Mouse (Mus musculus) neural tube, embryonic 10.5 days (tissue): ENCODE measurements around the gene C2cd4c.

Experiments
- DNase-seq: peaks from one replicate; pipeline ENCODE4 v3.0.0-alpha.2; 2017; ENCODE audit warnings: low spot score; ENCODE audit errors: extremely low spot score

Gene C2cd4c

DNA sequence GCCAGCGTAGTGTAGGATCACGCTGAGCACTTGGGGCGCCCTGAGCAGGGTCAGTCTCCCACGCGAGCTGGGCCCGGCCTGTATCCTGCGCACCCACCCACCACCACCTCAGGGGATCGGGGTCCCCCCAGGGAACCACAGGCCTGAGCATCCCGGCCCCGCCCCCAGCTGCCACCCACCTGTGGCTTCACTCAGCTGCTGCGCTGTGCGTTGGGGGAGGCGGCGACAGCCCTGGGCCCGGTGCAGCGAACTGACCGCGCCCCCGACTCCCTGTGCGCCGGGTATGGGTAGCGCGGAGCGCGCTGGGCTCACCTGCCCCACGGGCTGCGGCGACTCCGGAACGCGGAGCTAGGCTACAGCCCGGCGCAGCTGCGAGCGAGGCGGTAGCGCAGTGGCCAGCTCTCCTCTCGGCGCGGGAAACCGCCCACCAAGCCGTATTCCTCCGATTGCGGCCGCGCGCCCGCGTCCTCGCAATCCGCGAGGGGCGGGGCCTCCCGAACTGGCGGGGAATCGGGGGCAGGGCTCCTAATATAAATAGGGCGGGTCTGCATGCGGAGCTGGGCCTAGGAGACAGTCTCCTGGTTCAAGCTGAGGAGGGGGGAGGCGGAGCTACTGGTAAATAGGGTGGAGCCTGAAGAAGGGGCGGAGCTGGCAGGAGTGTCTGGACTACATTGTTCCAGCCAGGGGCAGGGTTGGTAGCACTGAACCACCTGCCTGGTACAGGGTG is at the start of gene C2cd4c:
Gene C2cd4c (minus strand): TSS at position 448 of the 727 bp plus-strand sequence.
- DNase-seq = peak; percentile 73

DNA sequence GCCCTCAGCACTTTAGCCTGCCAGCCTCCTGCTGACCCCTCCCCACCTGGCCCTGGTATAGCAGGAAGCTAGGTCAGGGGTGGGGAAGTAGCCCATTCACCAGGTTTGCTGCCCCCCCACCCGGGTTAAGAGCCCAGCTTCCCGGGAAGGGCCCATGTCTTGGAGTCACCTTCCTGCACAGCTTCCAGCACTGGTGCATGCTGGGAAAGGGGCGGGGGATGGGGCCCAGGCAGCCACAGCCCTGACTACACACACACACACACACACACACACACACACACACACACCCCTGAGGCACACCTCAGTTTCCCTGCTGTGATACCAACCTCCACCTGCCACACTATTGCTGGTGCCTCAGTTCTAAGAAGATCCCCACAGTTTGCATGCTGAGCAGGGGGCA is 48.0 kb upstream of the C2cd4c start:
- DNase-seq = no peak

DNA sequence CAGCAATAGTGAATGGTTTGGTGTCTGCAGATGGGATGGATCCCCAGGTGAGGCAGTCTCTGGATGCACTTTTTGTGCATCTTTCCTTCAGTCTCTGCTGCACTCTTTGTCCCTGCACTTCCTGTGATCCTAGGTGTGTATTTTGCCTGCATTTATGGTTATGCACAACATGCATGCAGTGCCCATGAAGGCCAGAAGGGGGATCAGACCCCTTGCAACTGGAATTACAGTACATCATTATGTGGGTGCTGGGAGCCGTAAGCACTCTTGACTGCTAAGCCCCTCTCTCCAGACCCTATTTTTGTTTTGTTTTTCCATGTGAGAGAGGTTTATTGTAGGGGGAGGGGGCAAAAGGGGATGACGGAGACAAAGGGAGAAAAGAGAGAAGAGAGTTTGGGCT is 46.5 kb upstream of the C2cd4c start:
- DNase-seq = no peak

DNA sequence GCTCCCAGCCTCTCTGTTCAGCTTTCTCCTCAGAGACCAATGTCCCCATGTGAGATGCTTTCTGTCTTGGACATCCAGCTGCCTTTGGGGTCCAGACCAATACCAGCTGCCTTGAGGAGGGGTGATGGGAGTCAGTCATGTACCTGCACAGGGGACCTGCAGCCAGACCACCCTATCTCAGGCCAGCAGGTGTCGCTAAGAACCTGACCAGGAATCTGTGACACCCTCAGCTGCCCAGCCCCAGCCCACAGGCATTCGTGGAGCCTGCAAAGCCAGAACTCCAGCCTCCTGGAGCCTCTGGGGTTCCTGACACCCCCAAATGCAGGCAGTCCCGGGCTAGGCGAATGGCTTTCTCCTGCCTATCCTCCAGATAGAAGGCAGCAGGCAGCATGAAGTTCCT is 45.0 kb upstream of the C2cd4c start:
- no peak for DNase-seq

DNA sequence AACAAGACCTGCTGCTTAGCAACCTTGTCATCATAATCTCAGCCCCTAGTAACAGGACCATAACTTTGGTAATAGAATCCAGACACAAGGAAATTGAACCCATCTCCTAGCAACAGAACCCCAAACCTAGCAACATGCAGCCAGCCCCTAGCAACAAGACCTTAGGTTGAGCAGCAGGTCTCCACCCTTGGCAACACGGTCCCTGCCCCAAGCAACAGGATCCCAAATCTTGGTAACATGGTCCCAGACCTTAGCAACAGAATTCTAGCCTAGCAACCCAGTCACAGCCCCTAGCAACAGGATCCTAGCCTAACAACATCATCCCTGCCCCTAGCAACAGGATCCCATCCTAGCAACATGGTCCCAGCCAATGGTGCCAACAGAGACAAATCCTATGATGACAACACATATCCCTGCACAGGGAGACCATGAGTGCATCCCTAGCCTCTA is 41.1 kb upstream of the C2cd4c start:
- peak; percentile 29 for DNase-seq

DNA sequence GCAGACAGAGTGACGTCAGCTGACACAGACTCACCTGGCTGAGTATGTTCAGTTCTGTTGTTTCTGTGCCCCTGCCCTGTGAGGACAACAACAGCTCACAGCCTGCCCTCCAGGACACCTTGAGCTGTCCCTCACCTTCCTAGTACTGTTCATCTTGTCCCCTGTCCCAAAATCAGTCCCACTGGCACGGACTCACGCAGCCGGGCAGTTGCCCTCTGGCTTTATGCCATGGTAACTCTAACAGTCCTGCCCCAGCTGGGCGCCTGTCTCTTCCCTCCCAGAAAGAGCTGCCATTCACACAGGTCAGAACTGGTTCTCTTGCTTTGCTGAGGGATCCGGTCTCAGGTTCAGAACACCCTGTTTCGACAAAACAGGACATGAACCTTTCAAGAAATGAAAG is 39.0 kb upstream of the C2cd4c start:
- DNase-seq = no peak

DNA sequence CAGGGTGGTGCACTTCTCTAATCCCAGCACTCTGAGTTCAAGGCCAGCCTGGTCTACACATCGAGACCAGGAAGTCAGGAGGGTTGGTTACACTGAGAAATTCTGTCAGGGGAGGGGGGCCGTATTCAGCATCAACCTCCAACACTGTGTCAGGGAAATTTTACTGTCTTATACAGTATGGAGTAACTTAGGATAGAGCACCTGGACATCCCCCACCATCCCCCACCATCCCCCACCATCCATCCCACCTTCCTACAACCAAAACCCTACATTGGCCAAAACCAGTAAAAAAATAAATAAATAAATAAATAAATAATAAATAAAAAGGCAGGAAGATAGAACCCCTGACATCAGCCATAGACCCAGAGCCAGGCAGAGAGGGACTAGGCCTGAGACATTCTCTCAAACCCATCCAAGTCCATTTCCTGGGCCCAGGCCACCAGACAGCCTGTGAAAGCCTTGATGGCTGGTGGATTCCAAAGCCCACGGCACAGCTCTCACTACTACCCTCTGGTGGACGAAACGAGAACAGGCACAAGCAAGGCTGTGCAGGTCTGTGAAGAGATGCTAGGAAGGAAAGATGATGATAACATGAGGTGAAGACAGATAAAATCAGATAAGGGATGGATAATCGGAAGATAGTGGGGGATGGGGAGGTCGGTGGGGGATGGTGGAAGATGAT is 35.4 kb upstream of the C2cd4c start:
- DNase-seq = peak; percentile 73

DNA sequence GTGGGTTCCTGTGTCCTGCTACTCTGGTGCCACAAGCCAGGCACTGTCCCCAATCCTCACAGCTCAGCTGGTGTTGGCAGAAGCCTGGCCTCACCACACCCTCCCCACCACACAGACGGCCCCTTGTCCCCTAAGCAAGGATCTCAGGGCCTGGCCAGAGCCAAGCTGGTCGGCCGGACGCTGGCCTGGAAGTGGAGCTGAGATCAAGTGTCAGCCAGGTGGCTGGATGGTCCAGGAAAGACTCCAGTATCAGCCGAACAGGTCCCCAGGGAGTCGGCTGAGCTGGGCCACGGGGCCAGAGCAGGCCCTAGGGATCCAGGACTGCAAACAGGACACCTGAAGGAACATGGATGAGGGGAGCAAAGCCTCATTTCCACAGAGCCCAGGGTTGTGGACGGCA is 31.9 kb upstream of the C2cd4c start, which contains the start of gene Odf3l2:
Gene Odf3l2 (minus strand): TSS at position 28 of the 400 bp plus-strand sequence.
- DNase-seq = no peak

DNA sequence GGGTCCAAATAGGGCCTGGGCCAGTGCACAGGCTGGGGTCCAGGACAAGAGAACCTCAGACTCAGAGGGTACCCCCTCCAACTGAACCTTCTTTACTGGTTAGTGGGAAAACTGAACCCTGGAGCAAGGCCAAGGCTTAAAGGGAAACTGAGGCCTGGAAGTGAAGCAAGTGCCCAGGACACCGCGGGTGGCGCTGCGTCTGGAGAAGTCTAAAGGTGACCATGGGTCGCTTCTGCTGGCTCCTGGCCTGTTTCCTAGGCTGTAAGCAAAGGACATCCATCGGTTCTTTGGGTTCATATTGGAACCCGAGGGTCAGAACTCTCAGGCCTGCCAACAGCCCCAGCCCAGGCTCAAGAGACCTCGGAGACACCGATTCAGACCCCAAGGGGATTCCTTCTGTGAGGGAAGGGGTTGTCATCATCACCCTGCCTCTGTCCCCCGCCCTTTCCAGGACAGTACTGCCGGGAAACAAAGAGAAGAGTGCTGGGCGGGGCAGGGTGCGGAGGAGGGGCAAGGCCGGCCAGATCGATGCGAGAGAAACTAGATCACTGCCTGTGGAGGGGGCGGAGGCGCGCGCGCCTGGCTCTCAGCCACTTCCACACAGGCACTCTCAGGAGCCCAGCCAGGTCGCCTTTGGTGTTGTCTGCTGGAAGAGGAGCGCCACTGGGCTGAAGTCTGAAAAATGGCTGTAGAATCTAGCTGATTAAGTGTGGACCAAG is 24.8 kb upstream of the C2cd4c start:
- peak; percentile 70 for DNase-seq

DNA sequence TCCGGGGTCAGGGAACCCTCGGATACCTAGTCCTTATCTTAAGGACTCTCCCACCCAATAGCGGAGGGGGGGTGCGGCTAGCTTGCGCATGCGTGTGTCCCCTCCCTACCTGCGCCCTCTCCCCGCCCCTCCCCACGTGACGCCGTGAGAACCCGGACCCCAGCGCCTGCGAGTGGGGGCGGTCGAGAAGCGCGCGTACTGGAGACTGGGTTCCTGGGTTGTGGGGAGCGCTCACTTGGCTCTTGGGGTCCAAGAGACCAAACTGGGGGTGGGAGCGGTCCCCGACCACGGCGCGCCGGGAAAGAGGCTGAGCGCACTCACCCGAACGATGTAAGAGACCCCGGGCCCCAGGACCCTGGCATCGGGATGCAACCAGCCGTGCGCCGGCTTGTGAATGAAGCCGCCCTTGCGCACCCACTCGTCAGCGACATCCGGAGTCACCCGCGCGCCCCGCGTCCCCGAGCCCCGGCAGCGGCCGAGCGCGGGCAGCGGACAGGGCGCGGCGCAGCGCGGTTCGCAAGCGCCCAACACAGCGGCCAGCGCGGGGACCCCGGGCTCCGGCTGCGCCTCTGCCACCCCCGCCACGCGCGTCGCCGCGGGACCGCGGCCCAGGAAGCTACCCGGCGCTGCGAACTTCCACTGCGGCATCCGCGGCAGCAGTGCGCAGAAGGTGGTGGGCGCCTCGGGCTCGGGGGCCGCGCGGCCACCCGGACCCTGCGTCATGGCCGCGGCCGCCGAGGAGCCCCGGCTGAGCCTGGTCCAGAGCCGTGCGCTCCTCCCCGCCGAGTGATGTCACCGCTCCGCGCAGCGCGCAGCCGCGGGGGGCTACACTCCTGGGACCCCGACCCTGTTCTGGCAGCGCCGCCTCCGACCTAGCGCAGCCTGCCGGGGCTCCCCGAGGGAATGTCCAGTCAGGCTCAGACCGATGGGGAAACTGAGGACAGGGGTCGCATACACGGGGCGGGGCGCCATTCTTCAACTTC is 23.6 kb upstream of the C2cd4c start, which contains the start of gene Shc2:
Gene Shc2 (minus strand): TSS at position 791 of the 983 bp plus-strand sequence.
- DNase-seq = peak; percentile 75

DNA sequence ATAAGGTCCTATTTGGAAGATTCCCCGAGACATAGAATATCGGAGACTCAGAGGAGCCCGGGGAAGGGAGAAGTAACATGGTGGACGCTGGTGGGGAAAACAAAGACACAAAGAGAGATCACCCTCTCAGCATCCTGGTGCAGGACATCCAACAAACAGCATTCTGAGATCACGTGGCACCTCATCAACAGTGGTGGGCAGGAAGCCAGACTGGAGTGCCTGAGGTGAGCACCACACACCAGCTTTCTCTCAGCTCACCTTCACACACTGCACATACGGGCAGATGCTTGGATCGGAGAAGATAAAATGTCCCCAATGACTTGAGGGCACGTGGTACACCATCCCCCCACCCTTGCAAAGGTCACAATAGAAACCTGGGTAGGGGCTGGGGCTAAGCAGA is 22.5 kb upstream of the C2cd4c start:
- no peak for DNase-seq

DNA sequence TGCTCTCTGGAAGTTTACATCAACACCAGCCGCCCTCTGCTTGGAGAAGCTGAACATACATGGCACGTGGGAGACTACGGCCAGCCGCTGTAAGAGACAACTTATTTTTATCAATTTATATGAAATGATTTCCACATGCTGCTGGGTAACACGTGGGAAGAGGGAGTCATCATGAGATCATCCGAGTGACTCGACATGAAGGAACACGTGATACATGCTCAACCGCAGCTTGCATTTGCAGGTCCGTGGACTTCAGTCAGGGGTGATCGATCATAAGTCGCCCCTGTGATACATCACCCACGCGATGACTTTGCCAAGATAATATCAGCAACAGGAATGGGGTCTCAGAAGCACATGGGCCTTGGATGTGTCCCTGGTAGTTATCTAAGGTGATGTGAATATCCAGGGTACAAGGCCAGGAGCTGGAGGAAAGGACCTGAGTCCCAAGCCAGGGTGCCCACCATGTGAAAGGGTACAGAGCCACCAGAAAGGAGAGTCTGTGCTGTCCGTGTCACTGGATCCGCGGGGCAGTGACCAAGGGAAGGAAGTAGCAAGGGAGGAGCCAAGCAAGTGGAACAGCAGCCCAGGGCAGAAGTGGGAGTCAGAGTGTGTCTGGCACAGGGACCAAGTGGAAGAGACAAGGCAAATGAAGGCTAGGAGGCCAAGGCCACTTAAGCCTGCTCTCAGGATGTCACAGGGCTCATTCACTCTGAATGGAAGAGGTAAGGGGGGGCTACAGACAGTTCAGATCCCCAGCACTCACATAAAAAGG is 19.4 kb upstream of the C2cd4c start:
- DNase-seq = no peak

DNA sequence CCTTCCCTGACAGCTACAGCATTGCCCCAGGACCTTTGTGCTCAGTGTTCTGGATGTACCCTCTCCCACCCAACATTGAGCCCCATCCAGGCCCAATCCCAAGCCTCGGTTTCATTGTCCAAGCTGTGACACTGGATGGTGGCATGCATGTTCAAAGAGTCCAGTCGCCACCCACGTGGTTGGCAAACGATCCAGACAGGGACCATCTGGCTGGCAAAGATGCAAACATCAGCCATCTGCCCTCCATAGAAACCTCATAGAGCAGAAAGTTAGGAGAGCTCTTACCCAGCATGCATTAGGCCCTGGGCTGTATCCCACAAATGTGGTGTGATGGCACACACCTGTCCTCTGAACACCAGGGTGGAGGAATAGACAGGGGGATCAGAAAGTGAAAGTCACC is 17.6 kb upstream of the C2cd4c start:
- DNase-seq = no peak

DNA sequence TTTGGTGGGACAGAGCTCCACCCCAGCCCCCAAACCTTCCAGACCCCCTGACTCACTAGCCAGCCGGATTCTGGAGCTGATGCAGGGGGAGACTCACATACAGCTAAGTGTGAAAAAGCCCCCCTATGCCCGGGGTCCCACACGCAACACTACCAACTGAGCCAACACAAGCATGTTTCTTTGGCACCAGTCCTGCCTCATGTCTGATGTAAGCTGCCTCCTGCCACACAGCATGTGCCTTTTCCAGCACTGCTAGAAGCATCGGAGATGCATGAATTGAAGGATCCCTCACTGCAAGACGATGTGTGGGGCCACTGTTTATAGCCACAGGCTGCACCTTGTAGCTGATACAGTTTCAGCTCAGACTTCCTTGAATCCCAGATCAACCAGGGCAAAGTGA is 14.6 kb upstream of the C2cd4c start:
- no peak for DNase-seq

DNA sequence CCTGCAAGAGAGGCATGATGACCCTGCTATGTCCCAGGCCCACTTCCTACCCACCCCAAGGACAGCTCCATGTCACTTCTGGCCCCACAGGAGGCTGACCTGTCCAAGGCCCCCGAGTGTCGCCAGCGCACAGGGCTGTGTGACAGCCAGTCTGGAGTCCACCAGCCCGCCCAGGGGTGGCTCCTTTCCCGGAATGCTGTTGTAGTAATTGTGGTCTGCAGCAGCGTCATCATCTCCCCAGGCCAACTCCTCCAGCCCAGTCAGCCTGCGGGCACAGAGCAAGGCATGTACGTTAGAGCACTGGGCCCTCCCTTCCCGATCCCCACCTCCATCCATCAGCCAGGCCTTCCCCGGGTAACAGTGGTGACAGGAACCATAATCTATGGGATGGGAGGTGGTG is 12.3 kb upstream of the C2cd4c start:
- DNase-seq = no peak

DNA sequence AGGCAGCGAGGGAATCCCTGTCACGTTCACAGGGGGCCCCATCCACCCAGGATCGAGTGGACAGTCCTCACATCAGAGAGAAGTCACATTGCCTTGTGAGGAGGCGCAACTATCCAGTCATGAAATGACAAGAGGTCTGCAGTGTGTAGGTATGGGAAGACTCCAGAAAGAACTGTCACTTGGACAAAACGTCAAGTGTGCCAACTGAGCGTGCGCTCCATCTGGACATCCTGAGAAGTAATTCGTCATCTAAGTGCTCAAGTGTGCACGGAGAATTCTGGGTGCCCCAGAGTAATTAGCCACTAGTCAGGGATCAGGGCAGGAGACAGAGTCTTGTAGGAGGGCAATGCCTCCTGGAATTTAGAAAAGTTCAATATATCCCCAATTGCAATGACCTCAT is 11.6 kb upstream of the C2cd4c start:
- no peak for DNase-seq

DNA sequence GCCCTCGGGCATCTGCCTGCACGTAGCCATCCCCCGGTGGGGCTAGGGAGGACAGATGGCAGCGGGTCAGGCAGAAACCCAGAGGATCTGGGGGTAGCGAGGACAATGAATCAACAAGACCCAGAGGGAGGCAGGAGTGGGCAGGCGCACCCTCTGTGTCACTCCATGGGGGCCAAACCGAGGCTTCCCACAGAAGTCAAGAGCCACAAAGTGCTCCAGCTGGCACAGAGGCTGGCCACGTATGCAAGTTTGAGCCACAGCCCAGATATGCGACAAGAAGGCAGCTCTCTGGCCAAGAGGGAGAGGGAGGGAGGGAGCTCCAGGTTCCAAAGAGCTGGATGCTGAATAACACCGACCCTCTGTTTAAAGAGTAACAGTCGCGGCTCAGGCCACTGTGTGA is 10.1 kb upstream of the C2cd4c start:
- DNase-seq = no peak

DNA sequence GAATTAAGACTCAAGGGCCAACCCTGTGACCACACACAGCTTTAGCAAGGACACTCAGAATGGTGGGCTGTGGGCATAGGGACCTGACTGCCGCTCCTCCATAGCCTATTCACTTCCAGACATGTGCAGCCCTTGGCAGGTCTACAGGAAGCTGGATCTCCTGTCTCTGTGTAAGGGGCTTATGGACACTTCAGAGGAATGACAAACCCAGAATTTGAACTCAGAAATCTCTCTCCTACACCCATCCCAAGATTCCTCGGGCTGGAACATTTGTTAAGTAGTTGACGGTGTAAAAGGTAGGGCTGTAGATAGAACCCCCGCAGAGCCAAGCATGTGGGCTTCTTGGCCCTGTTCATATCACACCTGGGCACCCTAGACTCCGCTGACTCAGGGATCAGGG is 2.6 kb upstream of the C2cd4c start:
- no peak for DNase-seq

DNA sequence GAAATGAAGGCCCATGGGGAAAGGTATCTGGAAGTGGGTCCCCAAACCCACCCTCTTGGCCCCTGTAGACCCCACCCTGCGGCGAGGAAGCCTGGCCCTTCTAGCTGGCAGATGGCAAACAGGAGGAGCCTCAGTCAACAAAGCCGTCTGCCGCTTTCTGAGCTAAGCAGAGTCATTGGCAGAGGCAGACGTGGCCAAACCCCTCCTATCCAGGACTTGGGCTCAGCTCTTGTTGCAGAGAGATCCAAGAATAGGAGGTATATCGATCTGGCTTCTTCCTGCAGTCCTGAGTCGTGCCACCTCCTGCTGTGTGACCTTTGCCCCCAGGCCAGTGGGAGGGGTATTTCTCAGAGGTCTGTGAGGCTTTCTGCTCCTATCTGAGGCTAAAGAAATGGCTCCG is 2.0 kb upstream of the C2cd4c start:
- DNase-seq = no peak

DNA sequence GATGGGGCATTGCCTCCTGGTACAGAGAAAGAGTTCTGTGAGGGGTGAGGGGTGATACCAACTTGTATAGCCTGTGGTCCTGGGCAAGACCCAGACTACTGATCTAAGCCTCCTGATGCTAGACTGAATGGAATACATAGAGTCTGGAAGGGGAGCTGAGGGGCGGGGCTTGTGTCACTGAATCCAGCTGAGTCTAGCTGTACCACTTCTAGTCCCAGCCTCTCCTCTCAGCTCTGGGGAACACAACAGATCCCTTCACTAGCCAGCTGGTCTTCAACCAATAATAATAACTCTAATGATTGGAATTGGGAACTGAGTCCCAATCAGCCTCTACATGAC is 449 bp upstream of the C2cd4c start:
- no peak for DNase-seq
